Mouse (Mus musculus): Measurements from ENCODE around the gene Ffar3.

DNA sequence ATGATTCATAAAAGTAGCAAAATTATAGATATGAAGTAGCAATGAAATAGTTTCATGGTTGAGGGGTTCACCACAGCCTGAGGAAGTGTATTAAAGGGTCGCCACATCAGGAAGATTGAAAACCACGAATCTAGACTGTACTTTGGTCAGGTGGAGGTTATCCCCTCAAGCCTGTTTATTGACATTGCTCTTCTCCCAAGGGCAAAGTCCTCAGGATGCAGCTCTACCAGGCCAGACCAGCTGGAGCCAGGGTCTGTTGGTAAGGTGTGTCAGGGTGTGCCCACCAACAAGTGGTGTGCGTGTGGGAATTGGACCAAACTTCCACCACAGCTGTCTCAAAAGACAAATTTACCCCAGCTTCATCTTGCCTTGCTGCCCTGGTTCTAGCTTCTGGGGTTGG lies 39.2 kb upstream of the Ffar3 start:
- TF ChIP-seq CTCF (IDR thresholded peaks at IDR 0.05; ENCODE audit: borderline replicate concordance, control insufficient read depth, extremely low read depth, insufficient read depth, low read length, poor library complexity) (no peak), POLR2A (IDR thresholded peaks at IDR 0.05; ENCODE audit: control insufficient read depth, extremely low read depth, insufficient read depth, low read length, poor library complexity) (no peak)
